Mouse (Mus musculus) CH12.LX (cell line): ENCODE results near the gene Pmis2. TPM values are rescaled to one million over a fixed set of nuclear protein-coding genes. Genes with fewer than 3 reads are reported as not detected.

Experiments used
- DNase-seq: peaks from one replicate; pipeline ENCODE4 v3.0.0-alpha.2; 2013; ENCODE audit errors: extremely low read depth
- H3K27ac ChIP-seq: 2 replicates; pipeline ENCODE4 v1.5.1; 2012; ENCODE audit warnings: low read depth, mild to moderate bottlenecking, control low read depth, moderate library complexity; ENCODE audit not compliant: insufficient read depth
- H3K27me3 ChIP-seq: replicated peaks from 2 replicates; pipeline ENCODE3; 2012; ENCODE audit warnings: inconsistent platforms
- H3K36me3 ChIP-seq, 2 experiments: replicated peaks in 1 of 2; 2 replicates each; pipeline versions ENCODE3 to v1.6.1; 2012; ENCODE audit warnings: inconsistent platforms in 1 of 2, low read length in 1 of 2, mild to moderate bottlenecking in 1 of 2, mixed read lengths in 1 of 2, moderate library complexity in 1 of 2; ENCODE audit not compliant: control insufficient read depth in 1 of 2, insufficient read depth in 1 of 2
- H3K4me1 ChIP-seq, 2 experiments: 2 replicates each; pipeline ENCODE4 v1.6.1; 2012; ENCODE audit warnings: inconsistent platforms in 1 of 2, moderate library complexity in 1 of 2; ENCODE audit not compliant: insufficient read depth in 2 of 2, control insufficient read depth in 1 of 2
- H3K4me2 ChIP-seq: 2 replicates; pipeline ENCODE4 v1.6.1; 2012; ENCODE audit warnings: low read depth, mild to moderate bottlenecking, control low read depth; ENCODE audit not compliant: poor library complexity, insufficient read depth, severe bottlenecking
- H3K4me3 ChIP-seq, 3 experiments: fragments of 150-350 bp in 1 of 3; sonication (generic) in 1 of 3; replicated peaks in 1 of 3; 2 replicates each; pipeline versions ENCODE3 to v1.5.1; 2011 to 2012; ENCODE audit warnings: low read depth in 2 of 3, low read length in 2 of 3, mild to moderate bottlenecking in 2 of 3, moderate library complexity in 2 of 3, control low read depth in 1 of 3, improper control_type of control experiment in 1 of 3, inconsistent platforms in 1 of 3, mixed read lengths in 1 of 3; ENCODE audit not compliant: poor library complexity in 1 of 3
- H3K79me2 ChIP-seq: replicated peaks from 2 replicates; pipeline ENCODE4 v1.6.1; 2012; ENCODE audit warnings: mild to moderate bottlenecking, moderate library complexity; ENCODE audit not compliant: control insufficient read depth, poor library complexity, insufficient read depth, severe bottlenecking; ENCODE audit errors: extremely low read depth
- H3K9ac ChIP-seq: 2 replicates; pipeline ENCODE4 v1.6.1; 2012; ENCODE audit warnings: low read depth, mild to moderate bottlenecking, control low read depth, moderate library complexity; ENCODE audit not compliant: insufficient read depth
- H3K9me3 ChIP-seq: replicated peaks from 2 replicates; pipeline ENCODE3; 2012; ENCODE audit warnings: low read length, inconsistent platforms, mixed read lengths
- BHLHE40 ChIP-seq: IDR thresholded peaks from 2 replicates; pipeline ENCODE4 v1.6.1; 2011; ENCODE audit warnings: mild to moderate bottlenecking, low read depth, low read length, improper control_type of control experiment
- CHD1 ChIP-seq: IDR thresholded peaks from 2 replicates; pipeline ENCODE4 v1.6.1; 2012; ENCODE audit warnings: low read depth, low read length, improper control_type of control experiment, inconsistent platforms
- CHD2 ChIP-seq: IDR thresholded peaks from 2 replicates; pipeline ENCODE4 v1.6.1; 2011; ENCODE audit warnings: low read length, improper control_type of control experiment
- ELF1 ChIP-seq: IDR thresholded peaks from 2 replicates; pipeline ENCODE4 v1.6.1; 2014; ENCODE audit warnings: low read depth, mild to moderate bottlenecking, inconsistent platforms, low read length, improper control_type of control experiment
- EP300 ChIP-seq: IDR thresholded peaks from 2 replicates; pipeline ENCODE4 v1.6.1; 2011; ENCODE audit warnings: low read length, improper control_type of control experiment
- ETS1 ChIP-seq: conservative IDR thresholded peaks from 2 replicates; pipeline ENCODE4 v1.6.1; 2012; ENCODE audit warnings: low read depth, mild to moderate bottlenecking, inconsistent platforms, low read length, improper control_type of control experiment, moderate library complexity
- GABPA ChIP-seq: IDR thresholded peaks from 2 replicates; pipeline ENCODE4 v1.6.1; 2012; ENCODE audit warnings: low read depth, low read length, improper control_type of control experiment, inconsistent platforms; ENCODE audit not compliant: insufficient replicate concordance
- IRF4 ChIP-seq: IDR thresholded peaks from 2 replicates; pipeline ENCODE4 v1.6.1; 2014; ENCODE audit warnings: low read depth, mild to moderate bottlenecking, inconsistent platforms, low read length, improper control_type of control experiment
- JUN ChIP-seq: IDR thresholded peaks from 2 replicates; pipeline ENCODE4 v1.6.1; 2011; ENCODE audit warnings: low read depth, mild to moderate bottlenecking, low read length, improper control_type of control experiment, moderate library complexity; ENCODE audit not compliant: insufficient read depth
- JUND ChIP-seq: conservative IDR thresholded peaks from 2 replicates; pipeline ENCODE4 v1.6.1; 2011; ENCODE audit warnings: low read depth, low read length, improper control_type of control experiment
- KAT2A ChIP-seq: IDR thresholded peaks from 2 replicates; pipeline ENCODE4 v1.6.1; 2012; ENCODE audit warnings: low read length, improper control_type of control experiment, inconsistent platforms; ENCODE audit not compliant: insufficient replicate concordance
- MAFK ChIP-seq: IDR thresholded peaks from 2 replicates; pipeline ENCODE4 v1.6.1; 2011; ENCODE audit warnings: low read length, improper control_type of control experiment; ENCODE audit not compliant: insufficient replicate concordance
- MAX ChIP-seq: IDR thresholded peaks from 2 replicates; pipeline ENCODE4 v1.6.1; 2011; ENCODE audit warnings: low read length, improper control_type of control experiment
- MAZ ChIP-seq: IDR thresholded peaks from 2 replicates; pipeline ENCODE4 v1.6.1; 2012; ENCODE audit warnings: low read depth, mild to moderate bottlenecking, inconsistent platforms, low read length, improper control_type of control experiment, moderate library complexity
- MYC ChIP-seq: IDR thresholded peaks from 2 replicates; pipeline ENCODE4 v1.6.1; 2011; ENCODE audit warnings: low read depth, mild to moderate bottlenecking, improper control_type of control experiment, low read length
- NELFE ChIP-seq: IDR thresholded peaks from 2 replicates; pipeline ENCODE4 v1.6.1; 2011; ENCODE audit warnings: low read depth, low read length, improper control_type of control experiment
- POLR2A ChIP-seq: IDR thresholded peaks from 2 replicates; pipeline ENCODE4 v1.6.1; 2011; ENCODE audit warnings: low read depth, mild to moderate bottlenecking, improper control_type of control experiment, low read length
- RAD21 ChIP-seq: IDR thresholded peaks from 2 replicates; pipeline ENCODE4 v1.6.1; 2011; ENCODE audit warnings: low read depth, mild to moderate bottlenecking, low read length, improper control_type of control experiment, moderate library complexity
- SMC3 ChIP-seq: IDR thresholded peaks from 2 replicates; pipeline ENCODE4 v1.6.1; 2011; ENCODE audit warnings: low read depth, low read length, improper control_type of control experiment
- TBP ChIP-seq: conservative IDR thresholded peaks from 2 replicates; pipeline ENCODE4 v1.6.1; 2011; ENCODE audit warnings: low read depth, low read length, improper control_type of control experiment
- UBTF ChIP-seq: IDR thresholded peaks from 2 replicates; pipeline ENCODE4 v1.6.1; 2012; ENCODE audit warnings: low read depth, mild to moderate bottlenecking, inconsistent platforms, low read length, improper control_type of control experiment, moderate library complexity
- USF1 ChIP-seq: IDR thresholded peaks from 2 replicates; pipeline ENCODE4 v1.6.1; 2014; ENCODE audit warnings: low read depth, mild to moderate bottlenecking, inconsistent platforms, low read length, improper control_type of control experiment
- ZC3H11A ChIP-seq: IDR thresholded peaks from 2 replicates; pipeline ENCODE4 v1.6.1; 2012; ENCODE audit warnings: low read depth, mild to moderate bottlenecking, inconsistent platforms, low read length, improper control_type of control experiment
- dilution Hi-C: fragments of 300-500 bp; cut with MboI; formaldehyde crosslinking; loops from 2 replicates; pipeline ENCODE4 v1.14.3; 2020; ENCODE audit warnings: low sequenced_read_pairs; ENCODE audit not compliant: extremely low pct_unique_long_range_greater_than_20kb, extremely low pct_ligation_motif_present
- in situ Hi-C: fragments of 300-500 bp; cut with MboI; formaldehyde crosslinking; loops from 3 replicates; pipeline ENCODE4 v1.14.3; 2019; ENCODE audit warnings: low sequenced_read_pairs, low pct_ligation_motif_present, low pct_unique_long_range_greater_than_20kb, mixed read lengths
- polyA plus RNA-seq: library from polyadenylated mRNA; unstranded; fragments of >175 nt; gene quantifications from 2 replicates; pipeline ENCODE4 v1.2.1, GENCODE M21; 2012; ENCODE audit warnings: low read depth; ENCODE audit not compliant: insufficient read length
- total RNA-seq, 2 experiments: library from RNA; depleted of rRNA; stranded (reverse); fragments of 300-350 nt in 1 of 2; fragments of >200 nt in 1 of 2; gene quantifications; 2 replicates each; pipeline ENCODE4 v1.2.3; 2012 to 2014

The Pmis2 gene
- total RNA-seq (2012; rRNA removed), result not detected in 2 replicates
- total RNA-seq (2014; rRNA removed), result not detected in 2 replicates
- polyA plus RNA-seq, result not detected in 2 replicates

GRCm38 (mm10) chr7:30671480-30671879, at the start of gene Pmis2:
Pmis2 (minus strand) TSS chr7:30671605.
- H3K4me3 ChIP-seq, result no peak within 1 kb of the TSS
- H3K9ac ChIP-seq, result no peak within 1 kb of the TSS
- no peaks in the 10 kb centered on the region for H3K4me1 ChIP-seq
- TF ChIP-seq UBTF, result no peak
- no peak for TF ChIP-seq BHLHE40
- TF ChIP-seq MAFK, result no peak
- no peak for TF ChIP-seq ELF1
- TF ChIP-seq EP300, result no peak
- TF ChIP-seq USF1, result no peak
- TF ChIP-seq CHD1, result no peak
- TF ChIP-seq SMC3, result no peak
- no peak for TF ChIP-seq MAZ
- no peak for TF ChIP-seq ZC3H11A
- peaks cover 4% of the 10 kb centered on the region for H3K27me3 ChIP-seq
- no peak within 1 kb of the TSS for H3K4me2 ChIP-seq
- no peak within 1 kb of the TSS for H3K27ac ChIP-seq
- no peaks in the 10 kb centered on the region for H3K9me3 ChIP-seq
- H3K36me3 ChIP-seq, result no peaks in the 10 kb centered on the region
- no peaks in the 10 kb centered on the region for H3K79me2 ChIP-seq
- in situ Hi-C loops, result no loop called here
- dilution Hi-C loops, result no loop called here
- DNase-seq, result no peak

- no peaks in the 10 kb centered on the region for H3K79me2 ChIP-seq
Measured at GRCm38 (mm10) chr7:30719669-30720068, 48.3 kb upstream of the Pmis2 start.

More at GRCm38 (mm10) chr7:30719669-30720068, 48.3 kb upstream of the Pmis2 start:
- DNase-seq, result no peak
- Histone ChIP-seq H3K36me3 (peaks cover 0 to 3% of the 10 kb centered on the region in 2 experiments), H3K4me3 (no peak overlapping the region), H3K9ac (no peak overlapping the region), H3K9me3 (no peaks in the 10 kb centered on the region), H3K4me2 (no peak overlapping the region), H3K4me1 (peaks cover 35 to 49% of the 10 kb centered on the region in 2 experiments), H3K27ac (no peak overlapping the region)
- TF ChIP-seq IRF4 (no peak), ZC3H11A (no peak), TBP (no peak), SMC3 (no peak), MAX (no peak), MYC (no peak), JUN (no peak), USF1 (no peak), GABPA (no peak), JUND (no peak), POLR2A (no peak), RAD21 (no peak), MAZ (no peak), CHD2 (no peak), KAT2A (no peak), NELFE (no peak), ETS1 (no peak)
- TF ChIP-seq, all 38 proteins: peak for 0
- in situ Hi-C loops (no loop called here), dilution Hi-C loops (no loop called here)
- H3K27me3 ChIP-seq, result peaks cover 9% of the 10 kb centered on the region
